Mouse (Mus musculus) lung, embryonic 16.5 days (tissue): ENCODE measurements around the gene Gpr26. TPM values are rescaled to one million over a fixed set of nuclear protein-coding genes. Genes with fewer than 3 reads are reported as not detected.

ENCODE experiments used
- ATAC-seq: fragments of 200-750 bp; cut with Nextera tagmentation; 2 replicates; pipeline ENCODE4 v1.8.0; 2017; ENCODE audit warnings: low read depth, mild to moderate bottlenecking, moderate library complexity
- H3K27ac ChIP-seq: fragments of 300-500 bp; sonication (generic); 2 replicates; pipeline ENCODE4 v1.5.1; 2014; ENCODE audit warnings: mild to moderate bottlenecking, control low read depth, low read length
- H3K27me3 ChIP-seq: fragments of 300-500 bp; sonication (generic); 2 replicates; pipeline ENCODE4 v1.6.1; 2014; ENCODE audit warnings: low read depth, low read length, mixed read lengths; ENCODE audit not compliant: control insufficient read depth, insufficient read depth
- H3K36me3 ChIP-seq: fragments of 300-500 bp; sonication (generic); 2 replicates; pipeline ENCODE4 v1.6.1; 2014; ENCODE audit warnings: low read length; ENCODE audit not compliant: control insufficient read depth, insufficient read depth
- H3K4me1 ChIP-seq: fragments of 300-500 bp; sonication (generic); replicated peaks from 2 replicates; pipeline ENCODE4 v1.6.1; 2014; ENCODE audit warnings: low read length, mixed read lengths; ENCODE audit not compliant: control insufficient read depth, insufficient read depth
- H3K4me2 ChIP-seq: fragments of 300-500 bp; sonication (generic); 2 replicates; pipeline ENCODE4 v1.6.1; 2014; ENCODE audit warnings: low read depth, low read length, control low read depth
- H3K4me3 ChIP-seq: fragments of 300-500 bp; sonication (generic); 2 replicates; pipeline ENCODE4 v1.5.1; 2014; ENCODE audit warnings: mild to moderate bottlenecking, low read length, control low read depth
- H3K9ac ChIP-seq: fragments of 300-500 bp; sonication (generic); 2 replicates; pipeline ENCODE4 v1.6.1; 2014; ENCODE audit warnings: low read length, control low read depth
- H3K9me3 ChIP-seq: fragments of 300-500 bp; sonication (generic); 2 replicates; pipeline ENCODE4 v1.6.1; 2016; ENCODE audit warnings: low read length; ENCODE audit not compliant: control insufficient read depth
- WGBS: fragments of 180-500 bp; shearing (Covaris S2); extraction: QIAGEN DNeasy Blood & Tissue Kit; methylation state at CpG from one replicate; pipeline ENCODE4 v1.1.7; 2014; 5-methylcytosine and 5-hydroxymethylcytosine counted together
- polyA plus RNA-seq: library from polyadenylated mRNA; unstranded; fragments of >200 nt; fragmentation: Nextera tagmentation; extraction: Ambion mirVana; gene quantifications from 2 replicates; pipeline ENCODE4 v1.2.1, GENCODE M21; 2015

Gpr26 gene
- polyA plus RNA-seq: not detected in 2 replicates

DNA sequence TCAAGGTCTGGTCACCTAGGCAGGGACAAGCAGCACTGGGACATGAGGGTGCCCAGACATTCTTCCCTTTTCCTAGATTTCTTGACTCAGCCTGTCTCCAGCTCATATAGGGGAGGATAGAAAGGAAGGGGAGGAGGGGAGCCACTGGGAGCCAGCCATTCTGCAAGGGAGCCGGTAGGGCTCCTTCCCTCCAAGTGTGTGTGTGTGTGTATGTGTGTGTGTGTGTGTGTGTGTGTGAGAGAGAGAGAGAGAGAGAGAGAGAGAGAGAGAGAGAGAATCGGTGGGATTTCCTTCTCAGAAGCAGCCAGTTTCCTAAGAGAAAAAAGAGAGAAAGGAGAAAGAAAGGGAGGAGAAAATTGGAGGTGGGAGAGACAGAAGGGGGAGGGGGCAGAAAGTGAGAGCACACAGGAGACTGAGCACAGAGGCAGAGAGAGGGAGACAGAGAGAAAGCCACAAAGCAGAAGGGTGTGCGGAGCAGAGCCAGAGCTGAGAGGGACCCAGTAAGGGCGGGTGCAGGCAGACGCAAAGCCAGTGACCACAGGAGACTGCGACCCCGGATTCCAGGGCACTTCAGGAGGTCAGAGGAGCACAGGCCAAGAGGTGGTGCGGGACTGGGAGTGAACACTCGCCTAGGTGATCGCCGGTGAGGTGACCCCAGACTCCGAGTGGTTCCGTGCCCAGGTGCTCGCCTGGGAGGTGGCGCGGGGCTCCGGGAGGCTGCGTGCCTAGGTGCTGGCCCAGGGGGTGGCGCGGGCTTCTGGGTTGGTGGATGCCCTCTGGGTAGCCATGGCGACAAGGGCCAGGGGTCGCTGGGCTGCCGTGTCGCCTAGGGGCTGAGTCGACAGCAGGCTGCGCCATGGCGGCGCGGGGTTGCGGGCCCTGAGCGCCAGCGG, at the start of gene Gpr26:
Gene Gpr26, plus strand, starts transcription at position 438 of the 893 bp plus-strand sequence.
- no peaks in the 10 kb centered on the region for H3K4me1 ChIP-seq
- H3K4me3 ChIP-seq: no peak within 1 kb of the TSS
- no peak for ATAC-seq
- no peak within 1 kb of the TSS for H3K9ac ChIP-seq
- no peak within 1 kb of the TSS for H3K27ac ChIP-seq
- H3K36me3 ChIP-seq: no peaks in the 10 kb centered on the region
- no peaks in the 10 kb centered on the region for H3K9me3 ChIP-seq
- 4% methylated on average over 32 of the region's 32 CpGs for WGBS
- H3K27me3 ChIP-seq: peaks cover 31% of the 10 kb centered on the region
- H3K4me2 ChIP-seq: no peak within 1 kb of the TSS

- Histone ChIP-seq H3K9ac (no peak overlapping the region), H3K4me3 (no peak overlapping the region), H3K27me3 (no peaks in the 10 kb centered on the region), H3K36me3 (no peaks in the 10 kb centered on the region), H3K9me3 (no peaks in the 10 kb centered on the region), H3K27ac (no peak overlapping the region), H3K4me2 (no peak overlapping the region), H3K4me1 (no peaks in the 10 kb centered on the region)
- WGBS: 28% methylated on average over 7 of the region's 7 CpGs
- no peak for ATAC-seq
Observed at GRCm38 (mm10) chr7:131917384-131917783, 48.9 kb upstream of the Gpr26 start.

DNA sequence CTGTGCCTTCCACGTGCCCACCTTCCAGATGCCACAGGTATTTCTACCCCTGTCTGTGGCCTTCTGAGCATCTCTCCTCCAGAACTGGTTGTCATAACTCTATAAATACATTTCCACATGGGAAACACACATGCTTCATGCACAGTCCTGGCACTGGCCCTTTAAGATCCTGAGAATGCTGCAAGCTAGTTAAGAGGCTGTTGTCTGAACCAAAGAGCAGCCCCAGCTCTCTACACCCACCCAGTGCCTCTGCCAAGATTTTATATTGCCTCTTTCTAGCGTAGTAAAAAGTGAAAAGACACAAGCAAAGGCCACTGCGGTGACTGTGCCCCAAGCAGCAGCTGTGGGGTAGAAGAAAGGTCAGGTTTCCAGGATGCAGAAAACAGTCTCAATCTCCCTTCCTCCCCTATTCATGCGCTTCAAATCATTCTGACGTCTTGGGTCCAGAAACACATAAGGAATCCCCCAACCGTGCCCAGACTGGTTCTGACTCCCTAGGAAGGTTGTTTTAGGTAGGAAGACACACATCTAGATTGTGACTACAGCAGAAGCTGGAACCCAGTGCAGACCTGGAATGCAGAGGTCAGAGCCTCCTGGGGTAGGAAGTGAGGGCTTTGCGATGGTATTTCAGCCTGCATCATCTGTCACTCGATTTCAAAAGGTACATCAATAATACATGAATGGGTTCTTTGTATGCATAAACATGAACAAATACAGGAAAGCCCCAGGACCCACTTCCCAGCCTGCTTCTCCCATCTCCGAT, 38.8 kb upstream of the Gpr26 start:
- no peak overlapping the region for H3K4me3 ChIP-seq
- H3K27me3 ChIP-seq: no peaks in the 10 kb centered on the region
- no peaks in the 10 kb centered on the region for H3K9me3 ChIP-seq
- H3K9ac ChIP-seq: no peak overlapping the region
- no peaks in the 10 kb centered on the region for H3K36me3 ChIP-seq
- H3K4me1 ChIP-seq: no peaks in the 10 kb centered on the region
- H3K4me2 ChIP-seq: no peak overlapping the region
- 51% methylated on average over 9 of the region's 9 CpGs for WGBS
- no peak overlapping the region for H3K27ac ChIP-seq
- no peak for ATAC-seq

- ATAC-seq: no peak
Observed at GRCm38 (mm10) chr7:131937611-131938010, 28.6 kb upstream of the Gpr26 start.

DNA sequence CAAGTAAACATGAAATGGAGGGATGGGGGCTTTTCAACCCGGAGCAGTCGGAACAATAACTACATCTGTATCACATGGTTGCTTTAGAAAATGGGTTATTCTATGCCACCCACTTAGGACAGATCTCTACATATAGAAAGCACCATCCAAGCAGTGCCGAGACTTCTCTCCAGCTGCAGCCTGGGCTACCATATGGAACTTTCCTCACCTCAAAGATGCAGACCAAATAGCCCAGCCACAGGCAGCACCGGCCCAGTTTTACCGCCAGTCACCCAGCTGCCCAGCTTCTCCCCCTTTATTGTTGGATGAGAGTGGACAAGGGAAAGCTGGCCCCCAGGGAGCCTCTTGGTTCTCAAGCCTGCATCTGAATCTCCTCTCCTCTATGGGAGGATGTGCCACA, 15.1 kb upstream of the Gpr26 start:
- no peak overlapping the region for H3K4me3 ChIP-seq
- H3K9me3 ChIP-seq: no peaks in the 10 kb centered on the region
- no peak for ATAC-seq
- H3K4me1 ChIP-seq: no peaks in the 10 kb centered on the region
- H3K27me3 ChIP-seq: no peaks in the 10 kb centered on the region
- WGBS: 71% methylated on average over 5 of the region's 5 CpGs
- no peaks in the 10 kb centered on the region for H3K36me3 ChIP-seq
- H3K4me2 ChIP-seq: no peak overlapping the region
- no peak overlapping the region for H3K27ac ChIP-seq
- H3K9ac ChIP-seq: no peak overlapping the region

More at GRCm38 (mm10) chr7:131937611-131938010, 28.6 kb upstream of the Gpr26 start:
- Histone ChIP-seq H3K4me3 (no peak overlapping the region), H3K4me1 (no peaks in the 10 kb centered on the region), H3K36me3 (no peaks in the 10 kb centered on the region), H3K27me3 (no peaks in the 10 kb centered on the region), H3K4me2 (no peak overlapping the region), H3K9ac (no peak overlapping the region), H3K9me3 (no peaks in the 10 kb centered on the region), H3K27ac (no peak overlapping the region)
- WGBS: 73% methylated on average over 3 of the region's 3 CpGs

- no peak overlapping the region for H3K9ac ChIP-seq
- H3K4me2 ChIP-seq: no peak overlapping the region
- WGBS: 68% methylated on average over 3 of the region's 3 CpGs
- no peaks in the 10 kb centered on the region for H3K4me1 ChIP-seq
- H3K27ac ChIP-seq: no peak overlapping the region
- H3K4me3 ChIP-seq: no peak overlapping the region
- no peaks in the 10 kb centered on the region for H3K9me3 ChIP-seq
- H3K27me3 ChIP-seq: no peaks in the 10 kb centered on the region
- H3K36me3 ChIP-seq: no peaks in the 10 kb centered on the region
- ATAC-seq: no peak
Observed at GRCm38 (mm10) chr7:131953402-131953801, 12.9 kb upstream of the Gpr26 start.

GRCm38 (mm10) chr7:131958705-131959104, 7.6 kb upstream of the Gpr26 start:
- H3K4me2 ChIP-seq: no peak overlapping the region
- no peaks in the 10 kb centered on the region for H3K27me3 ChIP-seq
- H3K4me1 ChIP-seq: no peaks in the 10 kb centered on the region
- H3K9me3 ChIP-seq: no peaks in the 10 kb centered on the region
- H3K36me3 ChIP-seq: no peaks in the 10 kb centered on the region
- no peak overlapping the region for H3K4me3 ChIP-seq
- no peak overlapping the region for H3K27ac ChIP-seq
- WGBS: 38% methylated on average over 1 of the region's 1 CpGs
- ATAC-seq: no peak
- H3K9ac ChIP-seq: no peak overlapping the region

GRCm38 (mm10) chr7:131960551-131960950, 5.7 kb upstream of the Gpr26 start:
- no peaks in the 10 kb centered on the region for H3K36me3 ChIP-seq
- H3K27ac ChIP-seq: no peak overlapping the region
- ATAC-seq: no peak
- peaks cover 3% of the 10 kb centered on the region; the same call in 1 of the 2 replicates for H3K27me3 ChIP-seq
- H3K9me3 ChIP-seq: no peaks in the 10 kb centered on the region
- H3K9ac ChIP-seq: no peak overlapping the region
- WGBS: 24% methylated on average over 6 of the region's 6 CpGs
- no peak overlapping the region for H3K4me3 ChIP-seq
- no peak overlapping the region for H3K4me2 ChIP-seq
- no peaks in the 10 kb centered on the region for H3K4me1 ChIP-seq

- Histone ChIP-seq H3K4me2 (no peak overlapping the region), H3K4me1 (no peaks in the 10 kb centered on the region), H3K9ac (no peak overlapping the region), H3K9me3 (no peaks in the 10 kb centered on the region), H3K36me3 (no peaks in the 10 kb centered on the region), H3K27ac (no peak overlapping the region), H3K27me3 (peaks cover 31% of the 10 kb centered on the region), H3K4me3 (no peak overlapping the region)
- 7% methylated on average over 56 of the region's 57 CpGs for WGBS
- ATAC-seq: no peak
Observed at GRCm38 (mm10) chr7:131966916-131967494, 745 bp downstream of the Gpr26 start.
